Mouse (Mus musculus) cerebellum, postnatal 10 days (tissue): ENCODE data around the gene Katnb1.

Source experiments
- DNase-seq, 2 experiments: peaks; one replicate each; pipeline ENCODE4 v3.0.0; 2021; ENCODE audit warnings: mixed read lengths in 2 of 2

Katnb1 gene

GRCm38 (mm10) chr8:95084744-95085431 lies 3.9 kb downstream of the Katnb1 start:
- no peak for DNase-seq

GRCm38 (mm10) chr8:95085432-95086141 lies 4.6 kb downstream of the Katnb1 start:
- DNase-seq, result peak in 1 of 2 experiments; percentile 30

GRCm38 (mm10) chr8:95093574-95093973 lies 12.6 kb downstream of the Katnb1 start:
- DNase-seq, result no peak

GRCm38 (mm10) chr8:95099009-95099408 lies 18.0 kb downstream of the Katnb1 start:
- peak; percentile 89 for DNase-seq

- DNase-seq, result no peak
Measured at GRCm38 (mm10) chr8:95101972-95102371, 21.0 kb downstream of the Katnb1 start.

- DNase-seq, result no peak
Measured at GRCm38 (mm10) chr8:95107306-95107705, 26.3 kb downstream of the Katnb1 start.

GRCm38 (mm10) chr8:95112594-95112993 lies 31.6 kb downstream of the Katnb1 start:
- DNase-seq, result no peak

GRCm38 (mm10) chr8:95113108-95113507 lies 32.1 kb downstream of the Katnb1 start:
- no peak for DNase-seq

GRCm38 (mm10) chr8:95113750-95114149 lies 32.8 kb downstream of the Katnb1 start:
- DNase-seq, result peak; percentile 67 to 77

GRCm38 (mm10) chr8:95123455-95123854 lies 42.5 kb downstream of the Katnb1 start:
- DNase-seq, result no peak

GRCm38 (mm10) chr8:95126497-95126896 lies 45.5 kb downstream of the Katnb1 start:
- no peak for DNase-seq

GRCm38 (mm10) chr8:95127658-95128057 lies 46.7 kb downstream of the Katnb1 start:
- DNase-seq, result peak in 1 of 2 experiments; percentile 39

GRCm38 (mm10) chr8:95128750-95129260 lies 47.8 kb downstream of the Katnb1 start:
- DNase-seq, result no peak

- DNase-seq, result peak in 1 of 2 experiments; percentile 5
Measured at GRCm38 (mm10) chr8:95130966-95131537, 50.1 kb downstream of the Katnb1 start.

- no peak for DNase-seq
Measured at GRCm38 (mm10) chr8:95131983-95132382, 51.0 kb downstream of the Katnb1 start.

- DNase-seq, result no peak
Measured at GRCm38 (mm10) chr8:95134186-95134585, 53.2 kb downstream of the Katnb1 start.

GRCm38 (mm10) chr8:95135242-95135641 lies 54.3 kb downstream of the Katnb1 start:
- peak; percentile 28 to 30 for DNase-seq

- DNase-seq, result no peak
Measured at GRCm38 (mm10) chr8:95136218-95136617, 55.2 kb downstream of the Katnb1 start.

GRCm38 (mm10) chr8:95137201-95137600 lies 56.2 kb downstream of the Katnb1 start:
- DNase-seq, result no peak

- peak; percentile 45 to 46 for DNase-seq
Measured at GRCm38 (mm10) chr8:95137641-95138098, 56.7 kb downstream of the Katnb1 start.

- DNase-seq, result peak; percentile 72 to 78
Measured at GRCm38 (mm10) chr8:95138341-95139050, 57.5 kb downstream of the Katnb1 start.

GRCm38 (mm10) chr8:95139051-95139365 lies 58.0 kb downstream of the Katnb1 start:
- no peak for DNase-seq

GRCm38 (mm10) chr8:95140555-95140954 lies 59.6 kb downstream of the Katnb1 start:
- no peak for DNase-seq
